Mouse (Mus musculus): ENCODE results near the gene Mlxipl. TPM values are rescaled to one million over a fixed set of nuclear protein-coding genes. Genes with fewer than 3 reads are reported as not detected.

Mlxipl gene
- polyA plus RNA-seq, 1 experiment from 2014 or later: 1.4 TPM

DNA sequence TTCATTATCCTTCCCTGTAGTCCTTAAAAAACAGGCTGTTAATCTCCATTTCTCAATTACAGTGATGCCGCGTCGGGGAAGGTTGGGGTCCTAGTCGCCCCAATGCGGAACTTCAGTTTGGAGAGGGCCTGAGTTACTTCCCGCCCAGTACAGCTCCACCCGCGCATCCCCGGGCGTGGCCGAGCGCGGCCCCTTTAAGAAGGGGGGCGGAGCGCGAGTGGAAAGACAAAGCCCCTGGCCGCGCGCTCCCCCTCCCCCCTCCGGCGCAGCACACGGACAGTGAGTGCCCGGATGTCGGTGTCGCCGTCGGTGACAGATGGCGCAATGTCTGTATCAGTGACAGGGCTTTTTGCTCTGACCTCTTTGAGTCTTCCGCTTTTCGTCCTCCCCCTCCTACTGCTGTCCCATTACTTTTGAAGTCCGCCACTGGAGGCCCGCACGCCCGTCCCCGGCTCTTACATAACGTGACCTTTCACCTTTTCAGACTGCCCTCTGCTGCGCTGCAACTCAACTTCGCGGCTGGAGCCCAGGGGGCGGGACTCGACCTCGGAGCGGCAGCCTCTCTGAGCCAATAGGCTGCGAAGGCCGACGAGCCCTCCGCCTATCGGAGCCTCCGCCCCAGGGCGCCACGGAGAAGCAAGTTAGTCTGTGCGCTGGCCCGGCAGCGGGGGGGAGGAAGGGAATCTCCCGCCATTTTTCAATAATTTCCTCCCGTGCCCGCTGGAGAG lies 97.1 kb downstream of the Mlxipl start, which contains the start of gene Baz1b:
Baz1b (plus strand) TSS at position 644 of the 728 bp plus-strand sequence.
- Histone ChIP-seq H3K9me3 (replicated peaks) (no peaks in the 10 kb centered on the region), H3K4me3 (replicated peaks) (peak within 1 kb of the TSS; percentile 69), H3K27me3 (no peaks in the 10 kb centered on the region), H3K4me2 (replicated peaks) (peak within 1 kb of the TSS; percentile 67), H3K36me3 (peaks cover 10% of the 10 kb centered on the region), H3K9ac (peak within 1 kb of the TSS; percentile 96), H3K27ac (replicated peaks) (peak within 1 kb of the TSS; percentile 95), H3K4me1 (peaks cover 20% of the 10 kb centered on the region)
- WGBS: under 1% methylated on average over 57 of the region's 57 CpGs
- peak; percentile 97 for ATAC-seq (ENCODE audit: insufficient number of reproducible peaks, low FRiP score, low TSS enrichment, low read depth)

DNA sequence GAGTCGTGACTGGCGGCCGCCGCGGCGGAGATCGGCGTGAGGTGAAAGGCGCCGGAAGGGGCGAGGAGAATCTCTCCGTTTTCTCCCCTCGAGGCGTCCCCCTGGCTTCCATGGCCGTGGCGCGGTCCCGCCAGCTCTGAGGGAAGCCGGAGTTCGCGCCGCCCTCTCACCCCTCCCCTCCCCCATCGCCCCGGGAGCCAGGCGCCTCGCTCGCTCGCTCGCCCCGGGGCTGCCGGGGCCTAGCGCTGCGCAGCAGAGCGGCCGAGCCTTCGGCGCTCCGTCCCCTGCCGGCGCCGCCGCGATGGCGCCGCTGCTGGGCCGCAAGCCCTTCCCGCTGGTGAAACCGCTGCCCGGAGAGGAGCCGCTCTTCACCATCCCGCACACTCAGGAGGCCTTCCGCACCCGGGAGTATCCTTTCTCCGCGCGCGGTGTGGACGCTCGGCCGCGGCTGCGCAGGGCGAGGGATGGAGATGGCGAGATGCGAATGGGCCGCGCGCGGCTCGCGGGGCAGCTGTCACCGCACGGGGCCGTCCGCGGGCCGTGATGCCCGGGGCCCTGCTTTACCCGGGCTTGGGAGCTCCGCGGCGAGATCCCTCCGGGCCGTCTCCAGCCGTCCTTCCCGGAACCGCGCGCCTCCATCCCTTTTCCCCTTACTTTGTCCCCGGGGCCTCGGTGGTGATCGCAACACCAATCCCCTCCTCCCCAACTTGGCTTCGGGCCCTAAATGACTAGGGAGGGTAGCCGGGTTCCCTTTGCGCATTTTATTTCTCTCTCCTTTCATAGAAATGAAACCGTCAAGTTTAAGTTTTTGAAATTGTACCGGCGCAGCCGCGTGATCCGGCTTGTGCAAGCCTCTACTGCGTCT lies 97.9 kb downstream of the Mlxipl start:
- peaks cover 4% of the 10 kb centered on the region; the same call in 1 of the 2 replicates for H3K36me3 ChIP-seq
- H3K27ac ChIP-seq (replicated peaks): peak overlapping the region; percentile 95
- H3K4me3 ChIP-seq (replicated peaks): peak overlapping the region; percentile 69
- no peaks in the 10 kb centered on the region for H3K9me3 ChIP-seq (replicated peaks)
- peaks cover 20% of the 10 kb centered on the region for H3K4me1 ChIP-seq
- peak; percentile 62 for ATAC-seq (ENCODE audit: insufficient number of reproducible peaks, low FRiP score, low TSS enrichment, low read depth)
- no peaks in the 10 kb centered on the region for H3K27me3 ChIP-seq
- WGBS: under 1% methylated on average over 98 of the region's 102 CpGs
- H3K4me2 ChIP-seq (replicated peaks): peak overlapping the region; percentile 67
- peak overlapping the region; percentile 96 for H3K9ac ChIP-seq

Other genes with a start within 250 kb of the Mlxipl start
- not detected in 2 replicates for gene Tmem270, start 183.2 kb upstream of the Mlxipl start, polyA plus RNA-seq (2015; fragmentation: Nextera tagmentation; extraction: Ambion mirVana)
- gene Cldn13, start 174.4 kb upstream of the Mlxipl start, polyA plus RNA-seq (2015; fragmentation: Nextera tagmentation; extraction: Ambion mirVana): 0.16 TPM in 1 of 2 replicates, not detected in the other
- gene Mettl27, start 157.5 kb upstream of the Mlxipl start, polyA plus RNA-seq (2015; fragmentation: Nextera tagmentation; extraction: Ambion mirVana): 20.1 and 20.4 TPM in 2 replicates
- 40.7 and 52.1 TPM in 2 replicates for gene Cldn4, start 143.0 kb upstream of the Mlxipl start, polyA plus RNA-seq (2015; fragmentation: Nextera tagmentation; extraction: Ambion mirVana)
- 39.7 and 50.9 TPM in 2 replicates for gene Cldn3, start 103.7 kb upstream of the Mlxipl start, polyA plus RNA-seq (2015; fragmentation: Nextera tagmentation; extraction: Ambion mirVana)
- 66.0 and 68.9 TPM in 2 replicates for gene Abhd11, start 80.7 kb upstream of the Mlxipl start, polyA plus RNA-seq (2015; fragmentation: Nextera tagmentation; extraction: Ambion mirVana)
- 16.2 and 19.7 TPM in 2 replicates for gene Stx1a, start 66.4 kb upstream of the Mlxipl start, polyA plus RNA-seq (2015; fragmentation: Nextera tagmentation; extraction: Ambion mirVana)
- gene Dnajc30, start 25.7 kb upstream of the Mlxipl start, polyA plus RNA-seq (2015; fragmentation: Nextera tagmentation; extraction: Ambion mirVana): 32.9 and 36.3 TPM in 2 replicates
- 102 and 115 TPM in 2 replicates for gene Bud23, start 24.9 kb upstream of the Mlxipl start, polyA plus RNA-seq (2015; fragmentation: Nextera tagmentation; extraction: Ambion mirVana)
- gene Vps37d, start 11.6 kb upstream of the Mlxipl start, polyA plus RNA-seq (2015; fragmentation: Nextera tagmentation; extraction: Ambion mirVana): 12.6 and 12.9 TPM in 2 replicates
- gene Tbl2, start 59.8 kb downstream of the Mlxipl start, polyA plus RNA-seq (2015; fragmentation: Nextera tagmentation; extraction: Ambion mirVana): 25.9 and 28.3 TPM in 2 replicates
- gene Bcl7b, start 78.4 kb downstream of the Mlxipl start, polyA plus RNA-seq (2015; fragmentation: Nextera tagmentation; extraction: Ambion mirVana): 48.9 and 51.2 TPM in 2 replicates
- 36.2 and 42.4 TPM in 2 replicates for gene Baz1b, start 97.4 kb downstream of the Mlxipl start, polyA plus RNA-seq (2015; fragmentation: Nextera tagmentation; extraction: Ambion mirVana)
- gene Fzd9, start 161.3 kb downstream of the Mlxipl start, polyA plus RNA-seq (2015; fragmentation: Nextera tagmentation; extraction: Ambion mirVana): 16.0 and 16.2 TPM in 2 replicates